Mouse (Mus musculus) heart, postnatal 14 days (tissue): ENCODE measurements at regions not wholly inside any gene's neighbourhood (a gene's known extent, or its start where the extent isn't known, plus 50 kb on each side); places are given as distances from the start of the nearest gene placed in this dataset.

Experiments
- DNase-seq, 2 experiments: peaks; one replicate each; pipeline ENCODE4 v3.0.0; 2021 to 2022
- intact Hi-C: fragments of 180-260 bp; cut with DNase I; formaldehyde crosslinking; loops from one replicate; pipeline ENCODE4 v1.15.1; 2025

DNA sequence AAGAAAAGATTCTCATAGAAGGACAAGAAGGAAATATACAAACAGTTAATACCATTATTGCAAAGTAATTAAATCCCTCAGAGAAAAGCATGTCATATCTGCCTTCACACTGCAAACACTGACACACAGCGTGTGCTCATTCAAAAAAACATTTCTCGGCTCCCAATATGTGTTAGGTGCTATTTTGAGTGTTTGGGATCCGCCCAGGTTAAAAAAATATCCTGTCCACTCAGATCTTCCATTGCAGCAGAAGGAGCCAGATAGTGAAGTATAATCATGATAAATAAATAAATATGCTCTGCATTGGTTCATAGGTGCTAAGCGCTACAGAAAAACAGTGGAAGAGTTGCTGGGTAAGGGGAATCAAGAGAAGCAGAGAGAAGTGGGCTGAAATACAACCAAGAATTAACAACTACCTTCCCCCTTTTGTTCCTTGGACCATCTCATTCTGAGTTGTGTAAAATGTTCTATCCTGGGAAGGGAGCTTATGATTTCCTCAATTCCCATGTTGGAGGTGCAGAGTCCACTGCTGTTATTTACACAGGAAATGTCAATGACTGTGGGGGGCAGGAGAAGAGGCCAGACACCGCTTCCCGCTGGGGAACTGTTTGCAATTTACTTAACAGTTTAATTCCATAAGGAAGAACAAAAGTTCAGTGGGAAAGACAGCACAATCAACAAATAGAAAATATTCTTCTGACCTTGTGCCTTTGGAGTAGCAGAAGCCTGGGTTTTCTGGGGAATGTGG lies 139.9 kb downstream of the Tle1 start:
- intact Hi-C loops, result loop anchor here (10.0 kb wide), 1 partner anchor 134 kb away; no protein-coding TSS in a partner anchor
- no peak for DNase-seq

- intact Hi-C loops, result no loop called here
- no peak for DNase-seq
These were observed 150.9 kb downstream of the Tle1 start for GRCm38 (mm10) chr4:72049638-72050454.

DNA sequence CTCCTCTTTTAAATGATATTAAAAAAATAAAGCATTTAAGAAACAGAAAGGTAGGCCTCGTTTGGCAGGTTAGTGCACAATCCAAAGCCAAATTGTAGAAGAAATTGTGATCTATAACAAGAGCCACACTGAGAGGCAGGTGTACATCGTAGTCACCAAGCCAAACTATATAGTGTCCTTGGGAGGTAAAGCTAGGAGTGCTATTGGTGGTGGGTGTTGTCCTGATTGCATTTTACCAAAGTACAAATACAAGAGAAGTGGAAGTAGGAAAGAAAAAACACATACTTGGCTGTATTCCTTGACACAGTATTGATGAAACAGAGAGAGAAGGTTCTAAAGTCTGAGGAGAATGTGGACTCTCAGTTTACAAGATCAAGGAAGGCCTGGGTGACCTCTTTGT lies 178.6 kb downstream of the Tle1 start:
- intact Hi-C loops, result no loop called here
- DNase-seq, result no peak

DNA sequence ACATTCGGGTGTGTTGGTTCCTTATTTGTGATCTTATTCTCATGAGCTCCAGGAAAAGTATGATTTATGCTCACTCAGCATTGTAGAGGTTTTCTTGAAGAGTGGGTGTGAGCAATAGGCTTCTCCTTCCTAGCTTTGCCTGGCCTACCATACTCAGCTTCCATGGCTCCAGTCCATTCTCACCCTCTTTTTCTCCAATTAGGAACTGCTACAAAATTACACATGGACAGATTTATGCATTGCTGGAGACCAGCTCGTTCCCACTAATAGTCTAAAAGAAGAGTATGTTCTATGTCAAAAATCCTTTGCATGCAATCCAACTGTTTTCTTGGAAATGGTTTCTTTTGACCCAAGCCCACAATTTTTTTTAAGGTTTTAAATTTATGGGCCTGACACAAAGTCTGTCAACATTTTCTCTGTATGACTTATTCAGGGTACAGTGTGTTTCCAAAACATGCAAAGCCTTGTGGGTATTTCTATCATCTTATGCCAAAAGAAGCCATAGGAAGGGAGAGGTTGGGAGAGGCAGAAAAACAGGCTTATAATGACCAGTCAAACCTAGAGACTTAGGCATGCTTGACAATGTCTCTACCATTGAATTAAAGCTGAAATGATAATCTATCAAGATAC lies 186.4 kb downstream of the Tle1 start:
- DNase-seq, result no peak
- intact Hi-C loops, result no loop called here

GRCm38 (mm10) chr4:72013583-72013982 lies 187.1 kb downstream of the Tle1 start:
- no peak for DNase-seq
- intact Hi-C loops, result no loop called here

DNA sequence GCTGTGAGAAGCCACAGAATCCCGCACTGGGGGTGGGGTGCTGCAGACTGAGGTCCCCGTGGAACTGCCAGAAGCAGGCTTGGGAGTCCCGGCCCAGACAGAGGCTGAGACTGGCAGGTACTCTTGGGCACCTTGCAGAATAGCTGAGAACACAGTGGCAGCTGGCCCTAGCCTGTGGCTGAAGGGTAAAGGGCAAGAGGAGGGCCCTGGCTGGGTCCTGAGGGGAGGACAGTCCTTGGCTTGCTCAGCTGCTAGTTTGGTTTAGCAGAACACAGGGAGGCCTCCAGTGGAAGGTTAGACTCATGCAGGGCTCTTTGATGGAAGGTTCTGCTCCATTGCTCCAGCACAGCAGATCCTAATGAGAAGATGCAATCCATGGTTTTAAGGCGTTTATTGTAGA lies 190.4 kb downstream of the Tle1 start:
- intact Hi-C loops, result no loop called here

DNA sequence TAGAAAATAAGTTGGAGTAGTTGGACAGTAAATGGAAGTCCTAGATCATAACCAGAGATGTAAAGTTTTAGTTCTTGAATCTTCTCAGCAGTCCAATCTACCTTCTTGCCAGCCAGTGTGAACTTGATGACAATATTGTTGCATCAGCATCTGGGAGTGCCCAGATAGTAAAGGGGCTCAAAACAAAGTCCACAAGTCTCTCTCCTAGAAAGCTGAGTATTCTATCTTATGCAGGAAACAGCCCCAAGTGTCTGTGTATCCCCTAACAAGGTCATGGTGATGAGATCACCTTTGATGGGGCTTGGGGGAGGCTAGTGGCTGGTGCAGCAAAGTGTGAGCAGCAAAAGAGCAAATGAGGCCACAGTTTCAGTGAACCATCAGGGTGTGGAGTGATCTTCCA lies 194.8 kb downstream of the Tle1 start:
- no peak for DNase-seq
- intact Hi-C loops, result no loop called here

More for the DNA sequence above, 190.4 kb downstream of the Tle1 start:
- DNase-seq, result no peak

DNA sequence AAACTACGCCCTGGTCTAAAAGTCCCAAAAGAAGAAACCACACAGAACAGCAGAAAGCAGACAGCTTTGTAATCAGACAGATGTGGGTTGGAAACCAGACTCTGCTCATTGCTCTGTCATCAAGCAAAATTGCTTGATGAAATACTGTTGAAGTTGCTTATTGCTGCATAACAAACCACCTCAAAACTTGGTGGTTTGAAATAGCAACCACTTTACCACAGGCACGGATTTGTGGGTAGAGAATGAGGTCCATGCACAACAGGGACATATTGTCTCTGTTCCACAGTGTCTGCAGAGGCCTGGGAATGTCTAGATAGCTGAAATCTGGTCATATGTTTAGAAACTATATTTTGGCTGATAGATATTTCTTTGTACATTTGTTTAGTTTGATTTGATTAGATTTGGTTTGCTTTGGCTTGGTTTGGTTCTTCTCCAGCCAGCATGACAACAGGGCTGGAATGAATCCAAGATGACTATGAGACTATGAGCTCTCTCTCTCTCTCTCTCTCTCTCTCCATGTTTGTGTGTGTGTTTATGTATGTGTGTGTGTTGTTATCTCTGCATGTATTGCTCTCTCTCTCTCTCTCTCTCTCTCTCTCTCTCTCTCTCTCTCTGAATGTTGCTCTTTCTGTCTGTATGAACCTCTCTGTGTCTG lies 199.4 kb downstream of the Tle1 start:
- DNase-seq, result no peak
- intact Hi-C loops, result no loop called here

GRCm38 (mm10) chr4:71968701-71969100 lies 210.9 kb upstream of the Gm11232 start:
- peak; percentile 1 to 2 for DNase-seq
- intact Hi-C loops, result no loop called here

DNA sequence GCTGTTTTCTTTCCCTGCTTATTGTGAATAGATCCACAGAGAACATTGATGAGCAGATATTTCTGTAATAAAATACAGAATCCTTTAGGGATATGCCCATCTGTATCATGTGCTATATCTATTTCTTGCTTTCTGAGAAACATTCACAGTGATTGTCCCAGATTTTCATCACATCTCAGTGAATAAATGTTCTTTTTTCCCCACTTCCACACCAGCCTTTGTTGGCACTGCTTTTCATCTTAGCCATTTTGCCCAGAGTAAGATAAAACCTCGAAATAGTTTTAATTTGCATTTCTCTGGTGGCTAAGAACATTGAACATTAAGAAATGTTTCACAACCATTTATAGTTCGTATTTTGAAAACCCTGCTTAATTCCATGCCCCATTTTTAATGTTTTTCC lies 195.7 kb upstream of the Gm11232 start:
- intact Hi-C loops, result no loop called here
- no peak for DNase-seq

- intact Hi-C loops, result no loop called here
- no peak for DNase-seq
These were observed 175.6 kb upstream of the Gm11232 start for GRCm38 (mm10) chr4:71933240-71933986.

DNA sequence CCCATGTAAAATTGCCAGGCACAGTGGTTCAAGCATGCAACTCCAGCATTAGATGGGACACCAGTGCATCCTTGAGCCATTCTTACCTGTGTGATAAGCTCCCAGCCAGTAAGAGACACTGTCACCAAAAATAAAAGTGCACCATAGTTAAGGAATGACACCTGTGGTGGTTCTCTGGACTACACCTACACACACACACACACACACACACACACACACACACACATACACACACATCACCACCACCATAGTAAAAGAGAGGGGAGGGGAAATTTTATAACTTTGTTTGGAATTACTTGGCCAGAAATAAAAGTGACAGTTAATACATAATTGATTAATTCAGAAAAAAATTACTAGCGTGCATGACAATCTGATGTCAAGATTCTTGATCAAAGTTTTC lies 175.1 kb upstream of the Gm11232 start:
- intact Hi-C loops, result no loop called here
- DNase-seq, result no peak

DNA sequence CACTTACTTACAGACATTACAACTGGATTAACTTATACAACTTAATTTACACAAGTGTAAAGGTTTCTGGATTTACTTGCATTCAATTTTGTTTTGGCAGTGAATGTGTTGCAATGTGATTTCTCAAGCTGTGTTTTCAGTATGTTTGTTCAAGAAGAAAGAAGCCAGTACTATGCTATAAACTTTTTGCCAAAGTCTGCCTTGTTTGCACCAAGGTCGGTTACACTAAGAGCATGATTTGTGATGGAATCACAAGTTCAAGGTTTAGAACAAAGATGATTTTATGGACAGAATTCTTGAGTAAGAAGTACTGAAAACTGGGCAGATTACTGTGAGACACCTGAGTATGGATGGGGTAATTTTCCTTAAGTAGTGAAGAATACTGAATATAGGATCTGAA lies 153.8 kb upstream of the Gm11232 start:
- no peak for DNase-seq
- intact Hi-C loops, result no loop called here

DNA sequence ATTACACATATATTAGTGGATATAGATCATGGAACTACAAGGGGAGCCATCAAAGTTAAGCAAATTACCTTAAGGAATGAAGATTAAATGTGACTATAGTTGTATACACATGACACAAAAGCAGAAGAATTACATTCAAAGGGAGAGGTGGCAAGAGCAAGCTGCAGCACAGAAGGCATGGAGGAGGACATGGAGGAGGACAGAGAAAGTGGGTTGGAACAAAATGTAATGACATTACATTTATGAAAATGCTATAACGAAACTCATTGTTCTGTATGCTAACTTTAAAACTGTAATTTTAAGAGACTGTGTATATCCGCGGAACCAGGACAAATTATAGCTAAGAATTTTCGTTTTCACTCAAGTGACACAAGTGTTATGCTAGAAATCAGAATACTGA lies 117.9 kb upstream of the Gm11232 start:
- intact Hi-C loops, result no loop called here
- no peak for DNase-seq

GRCm38 (mm10) chr4:71866948-71867347 lies 109.2 kb upstream of the Gm11232 start:
- intact Hi-C loops, result no loop called here

GRCm38 (mm10) chr4:71841833-71842232 lies 84.1 kb upstream of the Gm11232 start:
- intact Hi-C loops, result no loop called here

More at GRCm38 (mm10) chr4:71866948-71867347, 109.2 kb upstream of the Gm11232 start:
- no peak for DNase-seq

GRCm38 (mm10) chr4:71840774-71841146 lies 83.0 kb upstream of the Gm11232 start:
- intact Hi-C loops, result no loop called here
- no peak for DNase-seq

More at GRCm38 (mm10) chr4:71841833-71842232, 84.1 kb upstream of the Gm11232 start:
- no peak for DNase-seq

DNA sequence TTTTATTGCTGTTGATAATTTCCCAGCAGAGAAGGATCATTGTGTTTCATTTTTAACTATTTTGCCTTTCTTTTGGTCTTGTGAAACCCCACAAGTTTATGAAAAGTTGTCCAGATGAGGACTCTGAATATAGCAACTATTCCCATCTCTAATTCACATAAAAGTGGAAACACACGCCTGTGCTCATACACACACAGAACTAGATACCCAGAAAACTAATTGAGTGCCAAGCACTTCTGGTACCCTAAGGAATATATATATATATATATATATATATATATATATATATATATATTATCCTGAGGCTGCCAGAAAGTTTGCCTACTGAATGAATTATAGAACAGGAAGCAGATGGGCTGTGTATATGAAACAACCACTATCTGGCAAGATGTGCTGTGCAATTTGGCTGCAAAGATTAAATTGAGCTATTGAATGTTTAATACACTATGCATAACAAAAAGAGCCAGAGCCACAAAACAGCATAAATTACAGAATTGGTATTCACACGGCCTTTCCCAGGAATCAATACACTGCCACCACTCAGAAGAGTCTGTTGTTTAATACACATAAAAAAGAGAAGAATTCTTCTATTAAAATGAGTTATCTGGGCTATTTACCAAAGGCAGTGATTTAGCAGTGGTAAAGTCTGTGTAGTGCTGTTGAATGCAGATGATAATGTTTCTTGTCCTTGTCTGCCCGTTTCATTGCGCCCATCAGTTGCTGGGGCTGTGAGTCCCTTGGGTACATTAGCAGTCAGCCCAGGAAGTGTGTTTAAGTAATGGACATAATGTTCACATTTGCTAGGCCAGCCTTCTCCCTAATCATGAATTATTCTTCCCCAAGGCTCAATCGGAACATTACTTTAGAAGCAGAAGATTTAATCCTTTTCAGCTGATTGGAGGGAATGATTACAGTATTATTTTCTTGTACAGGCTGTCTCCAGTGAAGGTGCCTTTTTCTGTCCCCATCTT lies 82.3 kb upstream of the Gm11232 start:
- intact Hi-C loops, result no loop called here
- no peak for DNase-seq
